Mouse (Mus musculus): ENCODE results near the gene Abca3.

Gene Abca3

GRCm38 (mm10) chr17:24442632-24443155 lies 90.9 kb downstream of the Abca3 start, which contains the start of gene Dnase1l2:
Dnase1l2 (minus strand) TSS chr17:24443105.
- DNase-seq, result no peak

GRCm38 (mm10) chr17:24443409-24443808 lies 91.7 kb downstream of the Abca3 start:
- peak; percentile 48 for DNase-seq

GRCm38 (mm10) chr17:24446590-24446989 lies 94.8 kb downstream of the Abca3 start:
- DNase-seq, result no peak

DNA sequence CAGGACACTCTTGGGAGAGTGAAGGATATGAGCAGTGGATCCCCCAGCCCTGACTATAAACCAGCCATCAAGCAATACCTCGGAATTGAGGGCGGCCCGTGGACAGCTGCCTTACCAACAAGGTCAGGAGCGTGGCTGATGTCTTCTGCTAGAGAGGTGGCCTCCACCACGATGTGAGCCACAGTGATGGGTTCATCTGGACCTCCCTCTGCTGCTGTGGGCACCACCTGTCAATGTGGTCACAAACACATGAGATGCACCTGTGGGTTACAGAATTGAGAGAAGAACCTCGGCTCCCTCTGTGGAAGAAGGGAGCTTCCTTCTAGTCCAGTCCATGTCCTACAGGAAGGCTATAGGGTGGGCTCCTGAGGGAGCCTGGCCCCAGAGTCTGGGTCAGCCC lies 97.8 kb downstream of the Abca3 start:
- DNase-seq, result no peak

DNA sequence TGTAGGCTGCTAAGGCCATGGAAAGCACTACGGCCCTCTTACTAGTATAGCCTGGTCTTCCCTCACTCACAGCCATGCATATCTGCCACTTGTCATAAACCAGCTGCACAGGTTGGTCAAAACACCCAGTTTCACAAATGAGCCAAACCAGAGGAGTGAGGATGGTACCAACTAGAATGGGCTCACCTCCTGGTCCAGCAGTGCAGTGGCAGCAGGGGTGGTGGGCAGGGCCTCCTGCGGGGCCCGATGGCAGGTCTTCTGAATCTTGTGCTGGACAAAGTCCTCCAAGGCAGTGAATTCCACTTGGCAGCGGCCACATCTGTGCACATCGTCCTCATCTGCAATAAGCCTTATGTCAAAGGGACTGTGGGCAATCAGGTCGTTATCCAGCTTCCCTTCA lies 99.5 kb downstream of the Abca3 start:
- no peak for DNase-seq

DNA sequence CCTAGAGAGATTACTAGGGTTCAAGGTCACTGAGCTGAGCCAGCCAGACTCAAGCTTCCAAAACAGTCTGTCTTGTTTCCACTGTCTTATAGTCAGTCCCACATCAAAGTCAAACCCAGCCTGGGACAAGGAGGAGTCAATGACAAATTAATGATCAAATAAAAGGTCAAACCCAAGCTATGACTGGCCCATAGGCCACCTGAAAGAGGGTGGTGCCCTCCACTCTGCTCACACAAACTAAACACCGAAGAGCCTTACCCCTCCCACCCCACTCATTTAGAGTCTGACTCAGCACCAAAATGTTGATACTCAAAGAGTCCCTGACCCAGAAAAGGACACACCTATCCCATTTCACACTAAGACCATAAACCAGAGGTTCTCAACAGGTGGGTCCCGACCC lies 101.6 kb downstream of the Abca3 start:
- no peak for DNase-seq

DNA sequence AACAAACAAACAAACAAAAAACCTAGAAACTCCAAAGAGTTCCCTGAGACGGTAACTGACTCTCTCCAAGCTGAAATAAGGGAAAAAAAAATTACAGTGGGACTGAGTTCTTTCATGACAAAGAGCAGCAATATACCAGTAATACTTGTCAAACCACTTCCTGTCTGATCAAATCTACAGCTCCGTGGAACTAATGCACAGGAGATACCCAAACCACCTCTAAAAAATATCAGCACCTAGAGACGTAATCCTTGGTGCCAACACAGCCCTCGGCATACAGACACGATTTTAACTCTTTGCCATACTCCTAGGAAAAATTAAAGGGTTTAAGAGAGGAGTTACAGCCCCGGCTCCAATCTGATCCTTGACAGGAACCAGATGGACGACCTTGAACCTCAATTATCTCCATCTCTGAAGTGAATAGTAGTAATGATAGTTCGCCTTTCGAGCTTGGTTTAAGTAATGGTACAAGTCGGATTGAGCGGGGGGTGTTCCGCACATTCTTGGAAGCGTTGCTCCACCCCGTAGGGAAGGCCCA lies 102.5 kb downstream of the Abca3 start:
- no peak for DNase-seq

DNA sequence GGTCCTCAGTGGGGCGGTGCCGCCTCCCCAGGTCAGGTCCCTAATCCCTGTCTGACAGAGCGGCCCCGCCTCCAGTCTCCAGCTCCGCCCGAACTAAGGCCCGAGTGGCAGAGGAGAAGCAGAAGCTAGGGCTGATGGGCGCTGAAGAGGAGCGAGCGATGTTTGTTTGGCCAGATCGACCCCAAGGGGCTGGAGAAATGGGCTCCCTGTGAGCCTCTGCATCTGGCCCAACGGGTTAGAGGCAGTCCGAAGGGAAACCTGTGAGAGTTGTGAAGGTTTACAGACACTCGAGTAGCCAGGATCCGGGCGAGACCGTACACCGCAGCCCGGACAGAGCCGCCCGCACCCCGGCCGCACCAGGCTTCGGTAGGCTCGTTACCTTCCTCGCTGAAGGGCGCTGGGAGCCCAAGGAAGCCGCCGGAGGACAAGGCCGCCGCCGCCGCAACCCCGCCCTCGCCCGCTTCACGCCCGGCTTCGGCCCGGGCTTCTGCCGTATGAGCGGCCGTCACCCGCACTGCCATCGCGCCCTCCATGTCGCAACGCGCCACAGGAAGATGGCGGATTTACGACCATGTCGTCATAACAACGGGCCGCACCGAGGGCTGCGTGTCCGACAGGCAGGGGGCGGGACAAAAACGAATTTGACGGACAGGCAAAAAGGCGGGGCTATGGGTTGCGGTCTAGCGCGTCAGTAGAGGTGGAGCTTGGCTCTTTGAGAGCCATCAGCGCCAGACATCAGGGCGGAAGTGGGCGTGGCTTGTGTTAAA lies 103.2 kb downstream of the Abca3 start:
- DNase-seq, result peak; percentile 100

- DNase-seq, result peak; percentile 19
Observed at GRCm38 (mm10) chr17:24455523-24456206, 103.9 kb downstream of the Abca3 start.
